Mouse (Mus musculus) small intestine, adult 2 months (tissue): ENCODE results near the gene Plscr3.

Source experiments
- CTCF ChIP-seq: fragments of 200-500 bp; IDR thresholded peaks from 2 replicates; pipeline ENCODE4 v1.5.1; 2012; ENCODE audit warnings: low read depth, mild to moderate bottlenecking, control low read depth, inconsistent platforms, low read length, moderate library complexity, mixed read lengths; ENCODE audit not compliant: insufficient replicate concordance, insufficient read length; ENCODE audit errors: extremely low read depth
- POLR2A ChIP-seq: fragments of 200-500 bp; IDR thresholded peaks from 2 replicates; pipeline ENCODE4 v1.6.1; 2012; ENCODE audit warnings: low read depth, mild to moderate bottlenecking, control low read depth, inconsistent platforms, low read length, moderate library complexity

- TF ChIP-seq POLR2A = no peak
- no peak for TF ChIP-seq CTCF
Measured at GRCm38 (mm10) chr11:69835966-69836335, 10.2 kb upstream of the Plscr3 start.
